21 mouse cellular contexts compared by ENCODE assay signal in the genomic region with DNA sequence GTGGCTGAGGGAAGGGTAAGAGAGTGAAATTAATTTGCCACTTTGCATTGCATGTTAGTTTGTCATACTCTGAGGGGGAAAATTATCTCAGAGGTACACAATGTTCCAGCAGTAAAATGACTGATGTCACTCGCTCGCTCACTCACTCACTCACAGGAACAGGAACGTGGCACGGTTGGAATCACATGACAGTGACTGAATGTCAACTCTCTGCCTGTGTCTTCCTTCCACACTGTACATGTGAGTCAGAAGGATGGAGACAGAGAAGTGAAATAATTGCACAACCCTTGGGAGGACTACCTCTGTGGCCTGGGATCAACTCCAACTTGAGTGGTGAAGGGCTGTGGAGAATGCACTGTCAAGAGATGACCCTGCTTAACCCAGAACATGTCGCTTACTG. TPM values are rescaled to one million over a fixed set of nuclear protein-coding genes. Genes with fewer than 3 reads are reported as not detected.
A peak's percentile ranks its signal among the peaks of the same experiment; 100 is the strongest.
DNase-seq lines count a peak whose midpoint lies in the region; ATAC-seq and TF ChIP-seq lines count a peak whose summit lies in the region.
"Had no signal": no experiment of that assay in that cellular context is flagged by ENCODE, and none has a peak within 500 bp of the region (broad histone marks: within the 10 kb centered on the region; RNA-seq: fewer than 3 reads in every experiment).

No protein-coding gene starts in this region.

- no peak overlapping the region for H3K4me2 ChIP-seq in intestine, postnatal 0 days (replicated peaks; ENCODE audit: low read depth)
- H3K4me2 ChIP-seq: embryonic facial prominence, embryonic 13.5 days; lung, embryonic 14.5 days; midbrain, embryonic 12.5 days; neural tube, embryonic 12.5 days had no signal

- H3K79me2 ChIP-seq in macrophage (ENCODE audit: inconsistent target): no peaks in the 10 kb centered on the region

- H3K36me3 ChIP-seq in macrophage (ENCODE audit: inconsistent target): no peaks in the 10 kb centered on the region
- no peaks in the 10 kb centered on the region for H3K36me3 ChIP-seq in intestine, postnatal 0 days (ENCODE audit: control insufficient read depth, insufficient read depth)
- H3K36me3 ChIP-seq: embryonic facial prominence, embryonic 13.5 days; midbrain, embryonic 12.5 days; neural tube, embryonic 12.5 days had no signal

- TF ChIP-seq CTCF in intestine, postnatal 0 days (IDR thresholded peaks at IDR 0.05; ENCODE audit: low read depth): no peak

- no peak for ATAC-seq in intestine, postnatal 0 days

- peak overlapping the region; percentile 77 for H3K27ac ChIP-seq in macrophage
- H3K27ac ChIP-seq in intestine, postnatal 0 days (ENCODE audit: low read depth, low read length): no peak overlapping the region
- H3K27ac ChIP-seq: embryonic facial prominence, embryonic 13.5 days; midbrain, embryonic 12.5 days; neural tube, embryonic 12.5 days had no signal

- H3K4me1 ChIP-seq in intestine, postnatal 0 days (replicated peaks; ENCODE audit: control insufficient read depth, insufficient read depth, low read length): no peaks in the 10 kb centered on the region
- H3K4me1 ChIP-seq: embryonic facial prominence, embryonic 13.5 days; midbrain, embryonic 12.5 days; neural tube, embryonic 12.5 days had no signal

- 12% methylated on average over 5 of the region's 5 CpGs for WGBS in macrophage (ENCODE audit: missing documents)
- 81% methylated on average over 5 of the region's 5 CpGs for WGBS in intestine, postnatal 0 days

- intact Hi-C loops in heart, postnatal 10 days (cut with DNase I): no loop called here

- DNase-seq in heart, adult 8-10 months (ENCODE audit: low spot score): peak; percentile 33
- DNase-seq in heart, postnatal 10 days: no peak
- DNase-seq in 3T3-L1 (ENCODE audit: low read depth, low spot score): peak; percentile 44
- peak; percentile 69 for DNase-seq in adrenal gland, adult 2 months
- no peak for DNase-seq in frontal cortex, postnatal 25 days (ENCODE audit: low spot score in 2 of 2)
- DNase-seq in cerebellum, adult 8-10 months: no peak
- DNase-seq: cerebellum, postnatal 10 days; gastrocnemius, postnatal 10 days; kidney, adult 2 months; lung, embryonic 14.5 days had no signal

- H3K27me3 ChIP-seq in intestine, postnatal 0 days (replicated peaks; ENCODE audit: control insufficient read depth, insufficient read depth, low read length): no peaks in the 10 kb centered on the region
- H3K27me3 ChIP-seq: embryonic facial prominence, embryonic 13.5 days; midbrain, embryonic 12.5 days; neural tube, embryonic 12.5 days had no signal

- no peaks in the 10 kb centered on the region for H3K9me3 ChIP-seq in intestine, postnatal 0 days (ENCODE audit: control insufficient read depth)
- H3K9me3 ChIP-seq: embryonic facial prominence, embryonic 13.5 days; midbrain, embryonic 12.5 days; neural tube, embryonic 12.5 days had no signal

- no peak overlapping the region for H3K9ac ChIP-seq in intestine, postnatal 0 days (ENCODE audit: low read depth, low read length)
- H3K9ac ChIP-seq: embryonic facial prominence, embryonic 13.5 days; lung, embryonic 14.5 days; midbrain, embryonic 12.5 days; neural tube, embryonic 12.5 days had no signal

- no peak overlapping the region for H3K4me3 ChIP-seq in macrophage (ENCODE audit: inconsistent target)
- H3K4me3 ChIP-seq in intestine, postnatal 0 days (ENCODE audit: low read depth, low read length): no peak overlapping the region
- H3K4me3 ChIP-seq: embryonic facial prominence, embryonic 13.5 days; midbrain, embryonic 12.5 days; neural tube, embryonic 12.5 days had no signal

RNA-seq across cellular contexts. Expression of gene 4930503B20Rik, which starts 6.3 kb away (rescaled TPM):
- under 1 TPM in 1 of 4 experiments, not detected in 3; 0.16 TPM for total RNA-seq in heart, adult 8-10 months (2022)
- total RNA-seq in heart, postnatal 10 days (2021): not detected
- total RNA-seq in adrenal gland, adult 2 months (2021): not detected
- polyA plus RNA-seq in adrenal gland, adult 2 months (2012; rRNA removed): not detected in 2 replicates
- 1 to 10 TPM in 2 of 26 experiments, not detected in 24; 1.1 to 4.0 TPM for total RNA-seq in macrophage (2018; cell fraction: chromatin; rRNA removed)
- under 1 TPM in 5 of 26 experiments, not detected in 21; 0.04 to 0.38 (median 0.24) TPM for total RNA-seq in macrophage (2018; cell fraction: cytosol; rRNA removed)
- 1 to 10 TPM in 1 of 26 experiments, under 1 TPM in 4, not detected in 21; 0.54 to 1.0 (median 0.72) TPM for total RNA-seq in macrophage (2018; cell fraction: nucleus; rRNA removed)
- polyA plus RNA-seq in macrophage (2018): not detected in 3 replicates
- polyA plus RNA-seq in intestine, postnatal 0 days (2015; fragmentation: Nextera tagmentation; extraction: Ambion mirVana): not detected in 2 replicates
- total RNA-seq: hematopoietic stem cell, adult 5-6 weeks; layer of hippocampus, adult 18-20 months had no signal
- polyA plus RNA-seq: forebrain, embryonic 11.5 days; kidney, adult 2 months; limb, embryonic 11.5 days; lung, embryonic 14.5 days; midbrain, embryonic 12.5 days; neural tube, embryonic 12.5 days; spleen, adult 2 months had no signal

RNA-seq across cellular contexts. Expression of gene Samd13, which starts 28.0 kb away (rescaled TPM):
- 1 to 10 TPM; 2.4 to 3.9 (median 3.2) TPM for total RNA-seq in heart, adult 8-10 months (2022)
- 1 to 10 TPM; 1.8 TPM for total RNA-seq in heart, postnatal 10 days (2021)
- total RNA-seq in adrenal gland, adult 2 months (2021): under 1 TPM; 0.55 to 0.93 TPM
- polyA plus RNA-seq in adrenal gland, adult 2 months (2012; rRNA removed): not detected in 2 replicates
- not detected for total RNA-seq in macrophage (2018; cell fraction: chromatin; rRNA removed)
- not detected for total RNA-seq in macrophage (2018; cell fraction: cytosol; rRNA removed)
- total RNA-seq in macrophage (2018; cell fraction: nucleus; rRNA removed): under 1 TPM in 1 of 26 experiments, not detected in 25; 0.62 TPM
- not detected in 3 replicates for polyA plus RNA-seq in macrophage (2018)
- 0.07 and 0.14 TPM in 2 replicates for polyA plus RNA-seq in intestine, postnatal 0 days (2015; fragmentation: Nextera tagmentation; extraction: Ambion mirVana)
- total RNA-seq: layer of hippocampus, adult 18-20 months had no signal
- polyA plus RNA-seq: testis, adult 2 months had no signal

RNA-seq across cellular contexts. Expression of gene Dnase2b, which starts 42.0 kb away (rescaled TPM):
- total RNA-seq in heart, adult 8-10 months (2022): not detected
- not detected for total RNA-seq in heart, postnatal 10 days (2021)
- total RNA-seq in adrenal gland, adult 2 months (2021): not detected
- polyA plus RNA-seq in adrenal gland, adult 2 months (2012; rRNA removed): not detected in 2 replicates
- total RNA-seq in macrophage (2018; cell fraction: chromatin; rRNA removed): not detected
- not detected for total RNA-seq in macrophage (2018; cell fraction: cytosol; rRNA removed)
- total RNA-seq in macrophage (2018; cell fraction: nucleus; rRNA removed): not detected
- not detected in 3 replicates for polyA plus RNA-seq in macrophage (2018)
- polyA plus RNA-seq in intestine, postnatal 0 days (2015; fragmentation: Nextera tagmentation; extraction: Ambion mirVana): not detected in 2 replicates
- total RNA-seq: gastrocnemius, postnatal 10 days; hematopoietic stem cell, adult 5-6 weeks; layer of hippocampus, adult 18-20 months had no signal
- polyA plus RNA-seq: forebrain, embryonic 11.5 days; kidney, adult 2 months; limb, embryonic 11.5 days; lung, embryonic 14.5 days; midbrain, embryonic 12.5 days; neural tube, embryonic 12.5 days; spleen, adult 2 months; testis, adult 2 months had no signal

Comparison
In these comparisons a context has a peak if more than half of its experiments do, and no peak if none do; other contexts are left out.
1. DNase-seq: peak in heart, adult 8-10 months (single experiment), 3T3-L1 (single experiment) and adrenal gland, adult 2 months (single experiment); none in heart, postnatal 10 days (0 of 2), frontal cortex, postnatal 25 days (0 of 2) and cerebellum, adult 8-10 months (single experiment).